Mouse (Mus musculus) liver, postnatal 0 days (tissue): Measurements from ENCODE around the gene Arhgef12.

Experiments
- CTCF ChIP-seq: sonication (generic); IDR thresholded peaks from 2 replicates; pipeline ENCODE4 v1.5.1; 2016; ENCODE audit warnings: antibody characterized with exemption, low read depth
- EP300 ChIP-seq: IDR thresholded peaks from 2 replicates; pipeline ENCODE4 v1.6.1; 2016; ENCODE audit warnings: antibody characterized with exemption, low read depth, mild to moderate bottlenecking

GRCm38 (mm10) chr9:42921830-42922229 is 185.2 kb downstream of the Arhgef12 start:
- no peak for TF ChIP-seq EP300
- TF ChIP-seq CTCF, result no peak
